Mouse (Mus musculus): ENCODE data around the gene Cmtm2a.
A peak's percentile ranks its signal among the peaks of the same experiment; 100 is the strongest.
"Not testable (repeated sequence)": the region's sequence is repeated elsewhere in the genome, so short reads cannot be mapped to it uniquely, and the experiment has no call there.

Cmtm2a gene

DNA sequence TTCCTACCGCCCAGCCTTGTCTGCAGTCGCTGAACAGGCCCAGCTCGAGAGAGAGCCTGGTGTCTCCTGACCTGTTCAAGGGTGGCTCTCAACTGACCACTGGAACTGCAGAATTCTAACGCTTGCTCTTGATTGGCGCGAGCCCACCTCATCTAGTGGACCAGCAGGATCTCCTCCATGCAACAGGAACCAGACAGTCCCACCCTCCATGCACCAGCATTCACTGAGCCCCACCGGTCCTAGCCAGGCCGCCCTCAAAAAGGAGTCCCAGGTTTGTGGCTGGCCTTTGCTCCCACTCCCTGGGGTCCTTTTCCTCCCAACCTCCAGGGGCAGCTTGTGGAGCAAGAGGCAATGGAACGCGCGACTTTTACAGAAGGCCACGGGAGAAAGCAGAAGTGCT is at the start of gene Cmtm2a:
Cmtm2a (minus strand) TSS at position 101 of the 400 bp plus-strand sequence.
- not testable (repeated sequence) for H3K4me3 ChIP-seq (replicated peaks; ENCODE audit: low read length); H3K36me3 ChIP-seq (ENCODE audit: insufficient read depth, low read length); H3K4me1 ChIP-seq (replicated peaks; ENCODE audit: low read depth, low read length); H3K27me3 ChIP-seq (ENCODE audit: insufficient read depth, low read length)
- H3K9me3 ChIP-seq (ENCODE audit: low read length): peaks cover 28% of the 10 kb centered on the region

DNA sequence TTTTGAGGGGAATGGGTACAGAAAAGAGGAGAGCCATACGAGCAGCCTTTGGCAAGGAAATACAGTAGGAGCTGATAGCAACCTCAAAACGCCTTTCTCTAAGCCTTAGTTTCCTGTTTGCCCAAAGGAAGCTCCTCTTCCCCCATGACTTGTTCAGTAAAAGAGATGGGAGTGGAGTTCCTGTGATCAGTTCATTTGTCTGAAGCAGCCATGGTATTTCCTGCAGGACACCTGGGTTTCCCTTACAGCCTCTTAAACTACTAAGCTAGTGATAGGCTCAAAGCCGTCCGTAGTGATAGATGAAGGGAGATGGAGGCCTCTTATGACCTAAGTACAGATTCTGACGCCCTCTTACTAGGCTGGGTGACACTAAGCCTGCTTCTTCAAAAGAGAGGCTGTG is 49.4 kb upstream of the Cmtm2a start:
- no peaks in the 10 kb centered on the region for H3K9me3 ChIP-seq (ENCODE audit: low read length)
- no peaks in the 10 kb centered on the region; the same call in 1 of the 2 replicates for H3K36me3 ChIP-seq (ENCODE audit: insufficient read depth, low read length)
- H3K4me1 ChIP-seq (replicated peaks; ENCODE audit: low read depth, low read length): peaks cover 32% of the 10 kb centered on the region
- TF ChIP-seq POU5F1 (IDR thresholded peaks at IDR 0.05; ENCODE audit: borderline replicate concordance, low read length) (no peak), NANOG (IDR thresholded peaks at IDR 0.05; ENCODE audit: borderline replicate concordance, low read length) (no peak), CTCF (conservative IDR thresholded peaks at IDR 0.05; ENCODE audit: low read length) (no peak)
- peaks cover 54% of the 10 kb centered on the region for H3K27me3 ChIP-seq (ENCODE audit: insufficient read depth, low read length)
- H3K4me3 ChIP-seq (replicated peaks; ENCODE audit: low read length): no peak overlapping the region

DNA sequence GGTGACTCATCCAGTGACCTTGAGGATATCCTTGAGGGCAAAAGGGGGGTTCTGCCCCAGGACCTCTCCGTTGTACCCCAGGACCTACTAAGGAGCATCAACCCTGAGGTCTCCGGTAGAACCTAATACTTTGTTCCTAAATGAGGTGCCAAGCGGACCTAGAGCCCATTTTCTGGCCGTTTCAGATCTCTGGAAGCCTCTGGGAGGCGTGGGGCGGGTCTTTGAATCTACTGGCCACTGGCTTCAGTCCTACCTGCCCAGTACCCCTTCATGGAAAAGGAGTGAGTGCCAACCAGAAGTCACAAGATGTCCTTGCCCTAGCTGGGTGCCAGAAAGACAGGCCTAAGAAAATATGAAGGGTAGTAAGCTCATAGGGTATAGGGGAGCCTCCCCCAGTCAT is 48.7 kb upstream of the Cmtm2a start:
- peak overlapping the region; percentile 81 for H3K4me3 ChIP-seq (replicated peaks; ENCODE audit: low read length)
- H3K36me3 ChIP-seq (ENCODE audit: insufficient read depth, low read length): no peaks in the 10 kb centered on the region
- H3K27me3 ChIP-seq (ENCODE audit: insufficient read depth, low read length): peaks cover 54% of the 10 kb centered on the region
- no peaks in the 10 kb centered on the region for H3K9me3 ChIP-seq (ENCODE audit: low read length)
- TF ChIP-seq POU5F1 (IDR thresholded peaks at IDR 0.05; ENCODE audit: borderline replicate concordance, low read length): no peak
- TF ChIP-seq CTCF (conservative IDR thresholded peaks at IDR 0.05; ENCODE audit: low read length): no peak
- TF ChIP-seq NANOG (IDR thresholded peaks at IDR 0.05; ENCODE audit: borderline replicate concordance, low read length): no peak
- H3K4me1 ChIP-seq (replicated peaks; ENCODE audit: low read depth, low read length): peaks cover 26% of the 10 kb centered on the region

DNA sequence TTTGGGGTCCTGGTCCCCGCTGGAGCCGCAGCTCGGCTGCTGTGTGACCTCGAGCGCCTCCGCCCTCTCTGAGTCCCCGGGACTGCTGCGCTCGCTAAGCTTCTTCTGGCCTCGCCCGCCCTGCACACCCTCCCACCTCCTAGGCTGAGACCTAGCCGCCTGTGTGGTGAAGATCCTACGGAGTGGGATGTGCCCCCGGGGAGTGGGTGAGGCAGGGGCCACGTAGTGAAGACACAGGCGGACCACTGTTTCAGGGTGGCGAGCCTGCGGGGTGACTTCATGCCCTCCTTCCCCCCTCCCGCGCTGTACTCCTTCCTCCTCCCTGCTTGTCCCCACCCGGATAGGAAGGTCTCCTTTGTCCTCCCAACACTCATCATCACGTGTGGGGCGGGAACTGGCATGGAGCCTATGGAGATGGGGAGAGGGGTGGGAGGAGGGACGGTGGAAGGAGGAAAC is 48.2 kb upstream of the Cmtm2a start:
- H3K36me3 ChIP-seq (ENCODE audit: insufficient read depth, low read length): no peaks in the 10 kb centered on the region

DNA sequence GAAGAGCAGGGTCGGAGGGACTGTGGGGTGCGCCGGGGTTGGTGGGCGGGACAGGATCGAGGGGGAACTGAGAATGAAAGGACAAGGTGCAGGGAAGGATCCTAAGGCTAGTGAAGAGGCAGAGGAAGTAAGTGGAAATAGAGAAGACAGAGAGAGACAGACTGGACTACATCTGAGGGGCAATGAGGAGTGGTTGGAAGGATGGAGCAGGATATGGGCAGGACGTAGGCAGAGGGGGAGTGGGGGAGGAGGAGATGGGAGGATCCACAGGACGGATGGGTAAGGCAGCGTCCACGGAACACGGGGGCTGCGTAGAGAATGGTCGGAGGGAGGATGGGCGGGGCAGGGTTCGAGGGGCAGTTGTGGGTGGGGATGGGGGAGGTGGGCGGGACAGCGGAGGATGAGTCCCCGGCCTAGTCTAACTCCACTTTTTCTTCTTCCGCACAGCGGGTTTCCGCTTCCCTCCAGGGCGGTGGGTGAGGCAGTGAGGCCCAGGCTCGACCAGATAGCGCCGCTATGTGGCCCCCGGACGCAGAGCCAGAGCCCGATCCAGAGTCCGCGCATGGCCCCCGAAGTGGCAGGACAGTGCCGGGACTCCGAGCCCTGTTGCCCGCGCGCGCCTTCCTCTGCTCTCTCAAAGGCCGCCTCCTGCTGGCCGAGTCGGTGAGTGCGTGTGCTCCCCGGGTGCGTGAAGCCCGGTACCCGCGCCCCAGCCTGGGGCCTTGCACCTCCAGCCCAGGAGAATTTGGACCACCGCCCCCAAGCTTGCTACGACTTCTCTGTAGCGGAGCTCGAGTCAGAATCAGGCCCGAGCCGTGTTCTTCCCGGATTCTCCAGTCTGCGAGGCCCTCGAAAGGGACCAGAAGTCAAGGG is 47.5 kb upstream of the Cmtm2a start:
- Histone ChIP-seq H3K36me3 (ENCODE audit: insufficient read depth, low read length) (no peaks in the 10 kb centered on the region), H3K27me3 (ENCODE audit: insufficient read depth, low read length) (peaks cover 54% of the 10 kb centered on the region), H3K4me3 (replicated peaks; ENCODE audit: low read length) (peak overlapping the region; percentile 81), H3K9me3 (ENCODE audit: low read length) (no peaks in the 10 kb centered on the region), H3K4me1 (replicated peaks; ENCODE audit: low read depth, low read length) (peaks cover 22% of the 10 kb centered on the region)
- TF ChIP-seq POU5F1 (IDR thresholded peaks at IDR 0.05; ENCODE audit: borderline replicate concordance, low read length) (no peak), NANOG (IDR thresholded peaks at IDR 0.05; ENCODE audit: borderline replicate concordance, low read length) (no peak), CTCF (conservative IDR thresholded peaks at IDR 0.05; ENCODE audit: low read length) (peak; percentile 3; the same call in 1 of the 2 replicates)

More for the DNA sequence above, 48.2 kb upstream of the Cmtm2a start:
- Histone ChIP-seq H3K4me1 (replicated peaks; ENCODE audit: low read depth, low read length) (peaks cover 22% of the 10 kb centered on the region), H3K9me3 (ENCODE audit: low read length) (no peaks in the 10 kb centered on the region), H3K27me3 (ENCODE audit: insufficient read depth, low read length) (peaks cover 54% of the 10 kb centered on the region), H3K4me3 (replicated peaks; ENCODE audit: low read length) (peak overlapping the region; percentile 81)
- TF ChIP-seq POU5F1 (IDR thresholded peaks at IDR 0.05; ENCODE audit: borderline replicate concordance, low read length) (no peak), NANOG (IDR thresholded peaks at IDR 0.05; ENCODE audit: borderline replicate concordance, low read length) (no peak), CTCF (conservative IDR thresholded peaks at IDR 0.05; ENCODE audit: low read length) (no peak)

DNA sequence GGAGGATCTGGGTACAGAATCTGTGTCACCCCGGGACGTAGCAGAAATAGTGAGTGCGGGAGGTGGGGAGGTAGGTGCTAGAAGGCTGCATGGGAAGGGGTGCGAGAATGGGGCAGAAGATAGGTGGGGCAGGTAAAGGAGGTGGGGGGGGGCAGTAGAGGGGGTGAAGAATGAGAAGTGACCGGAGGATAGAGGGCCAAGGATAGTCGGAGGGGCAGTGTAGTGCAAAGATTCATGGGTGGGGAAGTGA is 46.9 kb upstream of the Cmtm2a start:
- peak overlapping the region; percentile 81 for H3K4me3 ChIP-seq (replicated peaks; ENCODE audit: low read length)
- H3K9me3 ChIP-seq (ENCODE audit: low read length): no peaks in the 10 kb centered on the region
- no peak for TF ChIP-seq NANOG (IDR thresholded peaks at IDR 0.05; ENCODE audit: borderline replicate concordance, low read length)
- no peak for TF ChIP-seq CTCF (conservative IDR thresholded peaks at IDR 0.05; ENCODE audit: low read length)
- no peak for TF ChIP-seq POU5F1 (IDR thresholded peaks at IDR 0.05; ENCODE audit: borderline replicate concordance, low read length)
- no peaks in the 10 kb centered on the region for H3K36me3 ChIP-seq (ENCODE audit: insufficient read depth, low read length)
- H3K27me3 ChIP-seq (ENCODE audit: insufficient read depth, low read length): peaks cover 54% of the 10 kb centered on the region
- H3K4me1 ChIP-seq (replicated peaks; ENCODE audit: low read depth, low read length): peaks cover 22% of the 10 kb centered on the region

DNA sequence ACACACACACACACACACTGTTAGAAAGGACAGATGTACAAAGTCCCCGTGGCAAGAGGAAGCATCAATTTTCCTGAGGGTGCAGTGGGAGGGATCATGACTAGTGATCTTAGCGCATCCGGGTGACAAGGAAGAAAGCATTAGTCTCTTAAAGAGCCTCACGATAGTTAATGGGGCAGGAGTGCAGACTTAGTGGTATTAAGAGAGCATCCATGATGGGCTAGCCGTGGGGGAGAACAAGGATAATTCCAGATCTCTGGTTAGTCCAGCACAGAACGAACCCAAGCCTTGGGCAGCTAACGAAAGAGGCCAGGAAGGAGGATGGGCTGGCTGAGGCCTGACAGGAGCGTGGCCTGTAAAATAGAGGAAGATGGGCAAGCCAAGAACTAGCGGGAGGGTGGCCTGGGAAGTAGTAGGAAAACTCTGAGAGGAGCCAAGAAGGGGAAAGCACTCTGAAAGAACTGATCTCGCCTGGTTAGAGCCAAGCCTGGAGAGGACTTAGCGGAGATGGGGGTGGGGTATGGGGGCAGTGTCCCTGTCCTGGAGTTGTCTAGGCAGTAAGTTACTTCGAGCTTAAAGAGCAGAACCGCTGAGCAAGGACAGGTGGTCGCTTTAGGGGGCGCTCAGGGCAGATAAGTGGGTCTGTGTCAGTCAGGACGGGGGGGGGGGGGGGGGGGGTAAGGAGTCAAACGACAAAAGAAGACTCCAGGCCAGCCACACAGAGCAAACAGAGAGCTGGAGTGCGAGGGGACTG is 46.4 kb upstream of the Cmtm2a start, which contains the start of gene Cmtm3:
Cmtm3 (plus strand) TSS at position 182 of the 754 bp plus-strand sequence.
- Histone ChIP-seq H3K9me3 (ENCODE audit: low read length) (peaks cover 4% of the 10 kb centered on the region), H3K36me3 (ENCODE audit: insufficient read depth, low read length) (no peaks in the 10 kb centered on the region), H3K27me3 (ENCODE audit: insufficient read depth, low read length) (peaks cover 54% of the 10 kb centered on the region), H3K4me1 (replicated peaks; ENCODE audit: low read depth, low read length) (peaks cover 22% of the 10 kb centered on the region), H3K4me3 (replicated peaks; ENCODE audit: low read length) (peak within 1 kb of the TSS; percentile 81)
- no peak for TF ChIP-seq CTCF (conservative IDR thresholded peaks at IDR 0.05; ENCODE audit: low read length)
- no peak for TF ChIP-seq POU5F1 (IDR thresholded peaks at IDR 0.05; ENCODE audit: borderline replicate concordance, low read length)
- no peak for TF ChIP-seq NANOG (IDR thresholded peaks at IDR 0.05; ENCODE audit: borderline replicate concordance, low read length)

DNA sequence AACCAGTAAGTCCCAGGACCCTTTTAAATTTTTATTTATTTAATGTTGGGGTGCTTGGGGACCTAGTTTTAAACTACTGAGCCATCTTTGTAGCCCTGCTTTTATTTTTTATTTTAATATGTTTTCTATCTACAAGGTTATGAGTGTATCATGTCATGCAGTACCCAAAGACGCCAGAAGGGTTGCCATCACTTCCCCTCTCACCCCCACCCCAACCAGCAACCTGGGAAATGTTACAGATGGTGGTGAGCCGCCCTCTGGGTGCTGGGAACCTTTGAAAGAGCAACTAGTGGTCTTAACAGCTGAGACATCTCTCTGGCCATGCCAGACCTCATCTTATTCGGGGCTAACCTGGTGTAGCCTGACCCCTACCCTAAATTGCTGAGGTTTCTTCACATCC is 44.9 kb upstream of the Cmtm2a start:
- peak; percentile 20 for TF ChIP-seq CTCF (conservative IDR thresholded peaks at IDR 0.05; ENCODE audit: low read length)
- TF ChIP-seq NANOG (IDR thresholded peaks at IDR 0.05; ENCODE audit: borderline replicate concordance, low read length): no peak
- Histone ChIP-seq H3K4me3 (replicated peaks; ENCODE audit: low read length) (no peak overlapping the region), H3K9me3 (ENCODE audit: low read length) (peaks cover 12% of the 10 kb centered on the region), H3K4me1 (replicated peaks; ENCODE audit: low read depth, low read length) (peaks cover 18% of the 10 kb centered on the region), H3K36me3 (ENCODE audit: insufficient read depth, low read length) (no peaks in the 10 kb centered on the region), H3K27me3 (ENCODE audit: insufficient read depth, low read length) (peaks cover 44% of the 10 kb centered on the region)
